Mouse (Mus musculus) gastrocnemius, postnatal 36 days (tissue): ENCODE measurements at regions not wholly inside any gene's neighbourhood (a gene's known extent, or its start where the extent isn't known, plus 50 kb on each side); places are given as distances from the start of the nearest gene placed in this dataset.

ENCODE experiments used
- DNase-seq, 2 experiments: peaks; one replicate each; pipeline ENCODE4 v3.0.0; 2022
- intact Hi-C: fragments of 180-260 bp; cut with DNase I; formaldehyde crosslinking; loops from one replicate; pipeline ENCODE4 v1.15.1; 2025

DNA sequence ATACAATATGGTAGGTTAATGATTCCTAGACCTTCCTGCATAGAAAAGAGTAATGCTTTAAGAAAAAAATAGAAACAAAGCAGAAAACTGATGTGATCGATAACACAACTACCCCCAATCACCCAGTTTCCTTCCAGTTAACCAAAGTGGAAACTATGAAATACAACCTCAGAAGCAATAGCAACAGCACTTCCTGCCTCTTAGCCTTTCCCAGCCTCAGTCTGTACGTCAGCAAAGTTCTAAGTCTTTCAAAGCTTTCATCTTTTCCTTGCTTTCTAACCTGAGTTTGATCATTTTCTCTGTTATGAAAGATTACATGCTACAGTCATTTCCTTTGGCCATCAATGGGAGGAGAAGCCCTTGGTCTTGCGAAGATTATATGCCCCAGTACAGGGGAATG lies 355.9 kb upstream of the Cblb start:
- DNase-seq: no peak
- intact Hi-C loops: no loop called here

GRCm38 (mm10) chr16:51675988-51676387 lies 355.0 kb upstream of the Cblb start:
- intact Hi-C loops: no loop called here
- DNase-seq: no peak

DNA sequence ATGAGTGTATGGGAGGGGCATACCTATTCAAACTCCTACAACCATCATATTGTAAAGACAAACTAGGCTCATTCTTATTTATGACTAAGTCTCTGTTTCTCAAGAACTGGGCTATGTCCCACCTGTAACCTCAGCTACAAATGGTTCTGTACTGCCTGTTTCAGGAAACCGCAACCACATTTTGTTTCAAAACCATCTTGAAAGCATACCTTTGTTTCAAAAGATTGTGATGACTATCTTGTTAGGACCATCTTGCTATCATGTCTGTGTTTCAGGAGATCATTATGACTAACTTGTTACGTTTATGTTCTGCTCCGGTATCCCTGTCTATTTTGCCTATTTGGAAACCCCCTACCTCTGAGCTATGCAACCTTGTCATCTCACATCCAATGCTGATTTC lies 340.2 kb upstream of the Cblb start:
- intact Hi-C loops: no loop called here
- no peak for DNase-seq

DNA sequence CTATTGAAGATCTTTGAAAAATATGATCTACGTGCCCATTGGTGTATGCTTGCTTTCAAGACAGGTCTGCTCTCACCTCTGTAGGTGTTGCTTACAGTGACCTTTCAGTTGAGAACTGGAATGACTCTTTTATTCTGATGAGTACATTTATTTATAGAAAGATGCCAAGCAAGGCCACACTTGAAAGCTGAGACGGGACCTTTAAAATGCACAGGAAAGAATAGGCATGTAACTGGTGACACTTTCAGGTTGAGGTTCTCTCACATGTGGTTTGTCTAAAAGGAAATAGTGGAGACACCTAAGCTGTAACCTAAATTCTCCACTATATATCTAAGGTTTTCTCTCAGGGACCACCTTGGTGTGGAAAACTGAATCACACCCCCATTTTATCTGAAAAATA lies 326.0 kb upstream of the Cblb start:
- DNase-seq: no peak
- intact Hi-C loops: no loop called here

DNA sequence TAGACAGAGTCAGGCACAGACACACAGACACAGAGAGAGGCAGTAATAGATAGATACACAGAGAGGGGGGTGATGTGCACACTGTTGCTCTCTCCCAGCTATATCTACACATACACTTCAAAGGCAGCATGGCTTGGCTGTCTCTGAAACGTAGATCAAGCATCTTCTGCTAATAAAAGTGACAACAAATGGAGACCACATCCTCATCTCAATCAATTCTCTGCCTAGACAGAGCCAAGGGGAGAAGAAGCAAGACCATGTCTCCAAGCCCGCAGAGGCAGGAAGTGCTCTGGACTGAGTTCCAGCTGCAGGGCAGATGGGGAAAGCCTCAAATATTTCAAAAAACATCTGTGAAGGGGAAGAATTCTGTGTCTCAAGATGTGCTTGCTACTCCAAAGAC lies 312.3 kb upstream of the Cblb start:
- intact Hi-C loops: no loop called here
- DNase-seq: no peak

DNA sequence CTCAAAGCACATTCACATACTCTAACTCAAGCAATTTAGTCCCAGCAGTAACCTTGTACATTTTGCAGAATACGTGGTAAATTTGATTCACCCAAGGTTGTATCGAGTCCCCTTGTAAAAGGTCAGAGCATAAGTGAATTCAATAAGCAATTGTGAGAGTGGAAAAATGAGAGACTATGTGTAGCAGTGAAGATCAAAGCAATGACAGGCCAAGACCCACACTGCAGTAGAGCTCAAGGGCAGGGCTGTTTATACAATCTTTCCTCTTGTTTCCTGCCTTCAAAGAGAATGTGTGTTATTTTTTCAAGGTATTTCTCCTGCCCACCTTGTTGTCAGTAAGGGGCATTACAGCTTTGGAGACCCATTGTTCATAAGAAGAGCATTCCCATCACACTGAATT lies 311.4 kb upstream of the Cblb start:
- intact Hi-C loops: no loop called here

DNA sequence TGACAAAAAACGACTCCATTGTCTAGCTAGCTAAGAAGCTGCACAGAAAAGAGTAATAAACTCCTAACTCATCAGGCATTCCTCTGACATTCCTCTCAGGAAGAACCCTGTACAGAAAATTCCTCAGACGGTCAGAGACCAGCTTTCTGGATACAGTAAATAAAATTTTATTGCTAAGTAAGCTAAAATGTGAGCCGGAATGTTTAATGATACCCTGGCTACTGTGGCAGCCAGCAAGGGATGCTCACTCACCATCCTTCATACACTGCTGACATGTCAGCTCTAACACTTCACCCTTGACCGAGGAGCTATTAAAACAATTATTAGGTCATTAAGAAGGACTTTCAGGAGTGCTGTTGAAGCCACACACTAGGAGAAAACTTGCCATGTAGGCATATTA lies 308.3 kb upstream of the Cblb start:
- intact Hi-C loops: no loop called here
- no peak for DNase-seq

More for the DNA sequence above, 311.4 kb upstream of the Cblb start:
- DNase-seq: no peak

DNA sequence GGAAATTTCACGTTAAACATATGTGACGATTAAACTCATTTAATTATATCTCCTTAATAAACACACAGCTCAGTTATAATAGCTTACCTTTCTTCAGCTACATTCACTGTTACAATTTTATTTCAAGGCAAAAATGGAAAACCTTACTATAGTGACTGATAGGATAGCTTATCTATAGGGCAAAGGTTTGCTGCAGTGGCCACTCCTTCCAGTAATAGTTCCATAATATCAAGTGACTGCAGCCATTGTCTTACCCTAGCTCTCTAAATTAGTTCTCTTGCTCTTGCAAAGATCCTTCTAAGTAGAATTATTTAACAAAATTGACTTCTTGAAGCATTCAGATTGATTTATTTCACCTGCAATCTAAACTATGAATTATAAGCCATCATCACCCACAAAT lies 289.1 kb upstream of the Cblb start:
- intact Hi-C loops: no loop called here
- DNase-seq: no peak

- intact Hi-C loops: no loop called here
- DNase-seq: no peak
These were observed 279.1 kb upstream of the Cblb start for GRCm38 (mm10) chr16:51751878-51752277.

DNA sequence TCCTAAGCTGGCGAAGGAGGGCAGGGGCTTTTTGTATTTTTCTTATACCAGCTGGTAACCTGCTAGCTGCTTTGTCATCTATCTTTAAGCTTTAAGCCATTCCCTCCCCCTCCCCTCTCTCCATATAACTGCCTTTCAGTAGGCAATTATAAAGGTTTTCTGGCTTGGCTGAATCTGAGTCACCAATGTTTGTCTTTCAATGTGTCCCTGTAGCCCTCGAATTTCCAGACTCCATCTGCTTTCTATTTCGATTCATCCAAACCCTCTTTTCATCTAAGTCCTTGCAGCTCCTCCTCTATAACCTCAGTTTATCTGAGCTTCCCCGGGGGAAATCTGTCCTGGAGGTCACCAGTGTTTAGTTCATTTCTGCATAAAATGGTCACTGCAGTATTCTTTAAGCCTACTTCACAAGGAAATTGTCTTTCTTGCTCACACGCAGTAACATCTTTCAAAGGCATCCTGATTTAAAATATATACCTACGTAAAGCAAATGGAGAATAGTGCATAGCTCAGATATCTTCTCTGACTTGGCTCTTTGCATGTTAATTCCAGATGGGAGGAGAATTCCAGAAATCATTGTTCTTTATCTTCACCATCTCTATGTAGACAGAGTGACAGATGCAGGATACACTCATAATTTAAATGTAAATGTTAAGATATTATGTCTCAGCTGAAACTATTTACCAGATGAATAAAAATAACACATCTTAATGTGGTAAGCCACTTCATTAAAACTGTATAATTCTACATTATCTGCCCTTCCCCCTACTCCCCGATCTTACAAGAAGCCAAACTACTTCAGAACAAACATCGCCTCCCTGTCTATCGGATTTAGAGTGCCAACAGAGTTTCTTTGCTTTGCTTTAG lies 272.4 kb upstream of the Cblb start:
- no peak for DNase-seq

DNA sequence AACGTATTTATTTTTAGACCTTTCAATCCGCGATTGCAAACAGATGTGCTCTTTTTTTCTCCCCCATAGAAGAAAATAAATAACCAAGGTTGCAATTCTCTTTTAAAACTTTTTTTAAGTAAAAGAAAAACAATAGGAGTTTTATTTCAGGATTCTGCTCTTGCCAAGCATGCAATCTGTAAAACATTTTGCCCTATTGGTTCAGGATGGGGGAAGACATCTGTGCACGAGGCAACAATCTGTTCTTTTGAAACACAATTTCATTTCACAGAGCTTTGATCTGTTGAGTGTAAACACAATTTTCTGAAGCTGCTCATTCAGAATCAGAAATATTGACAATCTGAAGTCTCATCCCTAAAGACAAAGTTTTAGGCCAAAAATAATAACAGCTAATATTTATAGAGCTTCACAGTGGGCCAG lies 271.8 kb upstream of the Cblb start:
- DNase-seq: no peak
- intact Hi-C loops: no loop called here

More for the DNA sequence above, 272.4 kb upstream of the Cblb start:
- intact Hi-C loops: no loop called here

DNA sequence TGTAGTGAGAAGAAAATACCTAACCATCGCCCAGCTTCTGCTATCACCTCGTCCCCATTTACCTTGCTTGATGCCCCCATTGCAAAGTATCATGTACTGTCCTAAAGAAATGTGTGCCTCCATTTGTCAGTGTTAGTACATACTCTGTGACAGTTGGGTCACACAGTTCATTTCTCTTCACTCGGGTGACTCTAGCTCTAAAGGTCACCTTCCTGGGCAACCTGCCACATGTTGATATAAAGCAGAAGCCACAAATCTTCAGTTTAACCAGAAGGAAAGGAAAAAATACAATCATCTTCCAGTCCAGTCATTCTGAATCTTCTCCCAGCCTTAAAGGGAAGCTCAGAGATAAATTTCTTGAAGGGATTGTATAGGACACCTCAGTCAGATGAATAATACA lies 263.5 kb upstream of the Cblb start:
- intact Hi-C loops: no loop called here
- DNase-seq: no peak

DNA sequence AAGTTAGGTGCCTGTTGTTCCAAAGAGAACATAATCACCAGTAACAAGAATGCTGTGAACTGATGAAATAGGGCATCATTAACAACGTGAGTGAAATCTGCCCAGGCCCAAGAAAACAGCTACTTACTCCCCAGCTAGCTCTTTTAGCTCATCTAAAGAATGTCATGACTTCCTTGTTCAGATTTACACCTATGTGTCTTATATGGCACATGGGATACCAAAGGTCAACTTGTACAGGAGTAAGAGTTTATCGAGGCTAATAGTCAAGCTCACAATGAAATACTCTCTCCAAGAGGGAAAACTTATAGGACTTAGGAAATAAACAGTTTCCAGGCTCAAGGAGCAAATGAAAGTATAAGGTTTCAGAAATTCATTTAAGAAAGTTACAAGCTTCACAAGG lies 252.1 kb upstream of the Cblb start:
- intact Hi-C loops: no loop called here
- no peak for DNase-seq

- intact Hi-C loops: no loop called here
- DNase-seq: no peak
These were observed 236.0 kb upstream of the Cblb start for GRCm38 (mm10) chr16:51795003-51795402.

- DNase-seq: no peak
- intact Hi-C loops: no loop called here
These were observed 223.7 kb upstream of the Cblb start for GRCm38 (mm10) chr16:51807323-51807722.

DNA sequence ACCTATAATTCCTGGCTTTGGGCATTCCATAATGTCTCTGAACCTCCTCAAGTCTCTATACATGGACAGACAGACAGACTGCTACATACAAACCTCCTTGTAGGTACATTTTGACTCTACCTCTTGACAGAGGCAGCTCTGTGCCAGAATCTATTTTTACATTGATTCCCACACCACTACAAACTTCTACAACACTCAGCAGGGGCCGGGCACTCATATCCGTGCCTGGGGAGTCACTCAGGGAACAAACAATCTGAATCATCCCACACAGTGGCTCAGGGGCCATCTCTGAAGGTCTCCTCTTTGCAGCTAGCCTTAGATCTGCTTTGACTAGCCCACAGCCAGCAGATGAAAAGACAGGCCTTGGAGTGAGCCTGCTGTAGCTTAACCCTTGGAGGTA lies 221.9 kb upstream of the Cblb start:
- DNase-seq: no peak

GRCm38 (mm10) chr16:51811073-51811472 lies 220.0 kb upstream of the Cblb start:
- DNase-seq: no peak
- intact Hi-C loops: no loop called here

More for the DNA sequence above, 221.9 kb upstream of the Cblb start:
- intact Hi-C loops: no loop called here

DNA sequence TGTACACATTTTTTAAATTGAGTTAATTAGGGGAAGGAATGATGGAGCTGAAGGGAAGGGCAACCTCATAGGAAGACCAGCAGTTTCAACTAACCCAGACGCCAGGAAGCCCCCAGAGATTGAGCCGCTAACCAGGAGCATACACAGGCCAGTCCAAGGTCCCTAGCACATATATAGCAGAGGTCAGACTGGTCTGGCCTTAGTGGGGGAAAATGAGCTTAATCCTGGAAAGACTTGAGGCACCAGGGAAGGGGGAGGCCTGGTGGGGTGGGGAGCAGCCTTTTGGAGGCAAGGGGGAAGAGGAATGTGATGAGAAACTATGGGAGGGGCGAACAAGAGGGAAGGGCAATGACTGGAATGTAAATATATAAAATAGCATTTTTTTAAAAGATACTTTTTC lies 188.3 kb upstream of the Cblb start:
- intact Hi-C loops: no loop called here
- DNase-seq: no peak

GRCm38 (mm10) chr16:51845539-51845938 lies 185.5 kb upstream of the Cblb start:
- no peak for DNase-seq
- intact Hi-C loops: no loop called here

- no peak for DNase-seq
- intact Hi-C loops: no loop called here
These were observed 150.3 kb upstream of the Cblb start for GRCm38 (mm10) chr16:51880711-51881110.

- no peak for DNase-seq
- intact Hi-C loops: no loop called here
These were observed 149.9 kb upstream of the Cblb start for GRCm38 (mm10) chr16:51881127-51881526.

DNA sequence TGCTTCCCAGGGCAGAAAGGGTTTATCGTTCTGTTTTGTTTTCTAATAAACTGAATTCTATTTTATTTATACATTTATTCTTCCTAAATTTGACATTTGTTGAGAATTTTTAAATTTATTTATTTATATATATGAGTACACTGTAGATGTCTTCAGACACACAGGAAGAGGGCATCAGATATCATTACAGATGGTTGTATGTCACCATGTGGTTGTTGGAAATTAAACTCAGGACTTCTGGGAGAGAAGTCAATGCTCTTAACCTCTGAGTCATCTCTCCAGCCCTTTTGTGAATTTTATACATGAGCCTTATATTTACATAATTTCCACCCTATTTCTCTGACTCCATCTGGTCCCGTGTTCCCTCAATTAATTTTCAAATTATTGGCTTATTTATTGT lies 147.2 kb upstream of the Cblb start:
- DNase-seq: no peak
- intact Hi-C loops: no loop called here

DNA sequence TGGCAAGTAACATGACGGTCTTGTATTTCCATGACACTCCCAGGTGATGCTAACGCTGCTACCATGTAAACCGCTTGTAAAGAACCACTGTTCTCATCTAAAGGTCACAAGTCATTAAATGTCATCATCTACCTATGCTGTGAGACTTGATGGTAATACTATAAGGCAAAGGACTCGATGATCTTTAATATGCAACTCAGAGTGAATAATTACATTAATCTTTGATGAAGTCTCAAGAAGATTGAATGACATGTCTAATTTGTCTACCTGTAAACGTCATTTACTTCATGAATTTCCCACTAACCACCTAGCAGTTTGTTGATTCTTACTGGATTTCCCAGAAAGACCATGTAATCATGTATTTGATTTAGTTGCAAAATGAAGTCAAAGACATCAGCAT lies 143.5 kb upstream of the Cblb start:
- DNase-seq: no peak
- intact Hi-C loops: no loop called here
